Mouse (Mus musculus): ENCODE results near the gene Anp32e. TPM values are rescaled to one million over a fixed set of nuclear protein-coding genes. Genes with fewer than 3 reads are reported as not detected.

Gene Anp32e
- polyA plus RNA-seq, 1 experiment from 2014 or later: 167 TPM

DNA sequence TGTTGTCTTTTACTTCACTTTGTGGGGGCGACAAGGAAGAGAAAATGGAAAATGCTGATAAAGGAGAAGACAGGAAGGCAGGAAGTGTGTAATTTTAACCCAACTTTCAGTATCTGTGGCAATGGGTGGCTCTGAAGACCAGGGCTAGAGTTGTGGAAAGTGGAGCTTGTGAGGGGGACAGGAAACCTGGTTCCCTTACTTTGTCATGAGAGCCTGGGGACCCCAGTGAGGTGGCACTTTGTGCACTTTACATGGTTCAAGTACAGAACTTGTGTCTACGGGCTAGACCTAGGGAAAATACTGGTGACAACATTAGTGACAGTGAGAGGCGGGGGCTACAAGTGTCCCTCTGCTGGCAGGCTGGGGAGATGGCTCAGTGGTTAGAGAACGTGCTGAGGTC lies 57.9 kb downstream of the Anp32e start:
- no peak for ATAC-seq (ENCODE audit: insufficient read depth, low FRiP score)
- Histone ChIP-seq H3K9me3 (replicated peaks; ENCODE audit: control insufficient read depth, low read length) (no peaks in the 10 kb centered on the region), H3K4me1 (ENCODE audit: control insufficient read depth, insufficient read depth, low read length) (peaks cover 30% of the 10 kb centered on the region), H3K9ac (ENCODE audit: low read length) (no peak overlapping the region), H3K4me2 (ENCODE audit: low read depth, low read length) (no peak overlapping the region), H3K36me3 (ENCODE audit: control insufficient read depth, insufficient read depth, low read length) (peaks cover 7% of the 10 kb centered on the region; the same call in 1 of the 2 replicates), H3K27ac (ENCODE audit: low read length) (peak overlapping the region; percentile 97), H3K27me3 (ENCODE audit: control insufficient read depth, insufficient read depth, low read length) (no peaks in the 10 kb centered on the region), H3K4me3 (replicated peaks; ENCODE audit: low read length) (no peak overlapping the region)
- 64% methylated on average over 4 of the region's 4 CpGs for WGBS

GRCm38 (mm10) chr3:95987386-95988110 lies 58.5 kb downstream of the Anp32e start:
- Histone ChIP-seq H3K4me1 (ENCODE audit: control insufficient read depth, insufficient read depth, low read length) (peaks cover 30% of the 10 kb centered on the region), H3K4me2 (ENCODE audit: low read depth, low read length) (no peak overlapping the region), H3K27me3 (ENCODE audit: control insufficient read depth, insufficient read depth, low read length) (no peaks in the 10 kb centered on the region), H3K36me3 (ENCODE audit: control insufficient read depth, insufficient read depth, low read length) (peaks cover 7% of the 10 kb centered on the region; the same call in 1 of the 2 replicates), H3K9ac (ENCODE audit: low read length) (no peak overlapping the region), H3K27ac (ENCODE audit: low read length) (peak overlapping the region; percentile 97), H3K4me3 (replicated peaks; ENCODE audit: low read length) (no peak overlapping the region), H3K9me3 (replicated peaks; ENCODE audit: control insufficient read depth, low read length) (no peaks in the 10 kb centered on the region)
- WGBS: 75% methylated on average over 6 of the region's 6 CpGs
- ATAC-seq (ENCODE audit: insufficient read depth, low FRiP score): no peak

GRCm38 (mm10) chr3:95988138-95988537 lies 59.1 kb downstream of the Anp32e start:
- H3K4me2 ChIP-seq (ENCODE audit: low read depth, low read length): no peak overlapping the region
- peaks cover 7% of the 10 kb centered on the region; the same call in 1 of the 2 replicates for H3K36me3 ChIP-seq (ENCODE audit: control insufficient read depth, insufficient read depth, low read length)
- ATAC-seq (ENCODE audit: insufficient read depth, low FRiP score): no peak
- H3K4me3 ChIP-seq (replicated peaks; ENCODE audit: low read length): no peak overlapping the region
- no peak overlapping the region for H3K9ac ChIP-seq (ENCODE audit: low read length)
- no peaks in the 10 kb centered on the region for H3K9me3 ChIP-seq (replicated peaks; ENCODE audit: control insufficient read depth, low read length)
- 100% methylated on average over 1 of the region's 1 CpGs for whole genome bisulfite sequencing
- no peak overlapping the region for H3K27ac ChIP-seq (ENCODE audit: low read length)
- H3K4me1 ChIP-seq (ENCODE audit: control insufficient read depth, insufficient read depth, low read length): peaks cover 30% of the 10 kb centered on the region
- H3K27me3 ChIP-seq (ENCODE audit: control insufficient read depth, insufficient read depth, low read length): no peaks in the 10 kb centered on the region

GRCm38 (mm10) chr3:95988969-95989368 lies 59.9 kb downstream of the Anp32e start:
- H3K9me3 ChIP-seq (replicated peaks; ENCODE audit: control insufficient read depth, low read length): no peaks in the 10 kb centered on the region
- H3K9ac ChIP-seq (ENCODE audit: low read length): peak overlapping the region; percentile 22; the same call in 1 of the 2 replicates
- ATAC-seq (ENCODE audit: insufficient read depth, low FRiP score): no peak
- WGBS: 47% methylated on average over 10 of the region's 10 CpGs
- peak overlapping the region; percentile 47; the same call in 1 of the 2 replicates for H3K27ac ChIP-seq (ENCODE audit: low read length)
- no peak overlapping the region for H3K4me3 ChIP-seq (replicated peaks; ENCODE audit: low read length)
- H3K4me2 ChIP-seq (ENCODE audit: low read depth, low read length): no peak overlapping the region
- H3K27me3 ChIP-seq (ENCODE audit: control insufficient read depth, insufficient read depth, low read length): no peaks in the 10 kb centered on the region
- H3K36me3 ChIP-seq (ENCODE audit: control insufficient read depth, insufficient read depth, low read length): peaks cover 7% of the 10 kb centered on the region; the same call in 1 of the 2 replicates
- H3K4me1 ChIP-seq (ENCODE audit: control insufficient read depth, insufficient read depth, low read length): peaks cover 37% of the 10 kb centered on the region

DNA sequence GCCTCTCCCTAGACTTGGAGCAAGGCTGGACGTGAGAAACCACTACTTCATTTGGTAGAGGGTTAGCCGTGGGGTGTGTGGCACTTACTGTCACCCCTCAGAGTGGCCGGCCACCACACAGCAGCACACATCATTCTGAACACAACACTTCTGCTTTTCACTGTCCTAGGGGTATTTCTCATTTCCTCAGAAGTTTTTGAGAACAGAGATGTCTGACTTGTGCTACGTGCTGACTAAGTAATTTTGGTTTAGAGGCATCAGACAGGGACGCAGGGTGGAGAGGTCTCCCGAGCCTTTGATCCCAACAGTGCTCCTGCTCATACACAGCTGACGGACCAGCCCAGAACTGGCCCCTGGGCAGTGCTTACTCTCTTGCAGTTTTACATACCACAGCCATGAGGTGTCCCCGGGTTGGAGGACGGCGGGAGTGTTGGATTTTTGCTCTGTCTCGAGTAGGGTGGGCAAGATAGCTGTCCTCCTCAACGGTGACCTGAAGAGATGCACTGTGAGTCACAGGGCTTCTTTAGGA lies 61.4 kb downstream of the Anp32e start:
- peaks cover 29% of the 10 kb centered on the region for H3K4me1 ChIP-seq (ENCODE audit: control insufficient read depth, insufficient read depth, low read length)
- no peak for ATAC-seq (ENCODE audit: insufficient read depth, low FRiP score)
- peaks cover 7% of the 10 kb centered on the region; the same call in 1 of the 2 replicates for H3K36me3 ChIP-seq (ENCODE audit: control insufficient read depth, insufficient read depth, low read length)
- no peaks in the 10 kb centered on the region for H3K27me3 ChIP-seq (ENCODE audit: control insufficient read depth, insufficient read depth, low read length)
- WGBS: 72% methylated on average over 12 of the region's 12 CpGs
- no peak overlapping the region for H3K9ac ChIP-seq (ENCODE audit: low read length)
- H3K4me3 ChIP-seq (replicated peaks; ENCODE audit: low read length): no peak overlapping the region
- peak overlapping the region; percentile 31; the same call in 1 of the 2 replicates for H3K27ac ChIP-seq (ENCODE audit: low read length)
- no peak overlapping the region for H3K4me2 ChIP-seq (ENCODE audit: low read depth, low read length)
- H3K9me3 ChIP-seq (replicated peaks; ENCODE audit: control insufficient read depth, low read length): no peaks in the 10 kb centered on the region

- H3K4me1 ChIP-seq (ENCODE audit: control insufficient read depth, insufficient read depth, low read length): peaks cover 20% of the 10 kb centered on the region
- 46% methylated on average over 5 of the region's 5 CpGs for WGBS
- H3K9ac ChIP-seq (ENCODE audit: low read length): peak overlapping the region; percentile 79; the same call in 1 of the 2 replicates
- ATAC-seq (ENCODE audit: insufficient read depth, low FRiP score): no peak
- no peaks in the 10 kb centered on the region for H3K27me3 ChIP-seq (ENCODE audit: control insufficient read depth, insufficient read depth, low read length)
- H3K27ac ChIP-seq (ENCODE audit: low read length): peak overlapping the region; percentile 96
- peak overlapping the region; percentile 74 for H3K4me3 ChIP-seq (replicated peaks; ENCODE audit: low read length)
- H3K4me2 ChIP-seq (ENCODE audit: low read depth, low read length): peak overlapping the region; percentile 76
- H3K9me3 ChIP-seq (replicated peaks; ENCODE audit: control insufficient read depth, low read length): no peaks in the 10 kb centered on the region
- peaks cover 7% of the 10 kb centered on the region; the same call in 1 of the 2 replicates for H3K36me3 ChIP-seq (ENCODE audit: control insufficient read depth, insufficient read depth, low read length)
These were observed 64.1 kb downstream of the Anp32e start for GRCm38 (mm10) chr3:95992990-95993603.

- WGBS: 28% methylated on average over 4 of the region's 4 CpGs
- H3K27me3 ChIP-seq (ENCODE audit: control insufficient read depth, insufficient read depth, low read length): no peaks in the 10 kb centered on the region
- H3K9me3 ChIP-seq (replicated peaks; ENCODE audit: control insufficient read depth, low read length): no peaks in the 10 kb centered on the region
- H3K9ac ChIP-seq (ENCODE audit: low read length): peak overlapping the region; percentile 79
- H3K27ac ChIP-seq (ENCODE audit: low read length): peak overlapping the region; percentile 96
- H3K36me3 ChIP-seq (ENCODE audit: control insufficient read depth, insufficient read depth, low read length): peaks cover 7% of the 10 kb centered on the region; the same call in 1 of the 2 replicates
- H3K4me2 ChIP-seq (ENCODE audit: low read depth, low read length): peak overlapping the region; percentile 76
- H3K4me1 ChIP-seq (ENCODE audit: control insufficient read depth, insufficient read depth, low read length): peaks cover 20% of the 10 kb centered on the region
- no peak for ATAC-seq (ENCODE audit: insufficient read depth, low FRiP score)
- H3K4me3 ChIP-seq (replicated peaks; ENCODE audit: low read length): peak overlapping the region; percentile 74
These were observed 64.8 kb downstream of the Anp32e start for GRCm38 (mm10) chr3:95993881-95994280.

- Histone ChIP-seq H3K27ac (ENCODE audit: low read length) (peak overlapping the region; percentile 96), H3K36me3 (ENCODE audit: control insufficient read depth, insufficient read depth, low read length) (peaks cover 7% of the 10 kb centered on the region; the same call in 1 of the 2 replicates), H3K4me2 (ENCODE audit: low read depth, low read length) (peak overlapping the region; percentile 76), H3K4me3 (replicated peaks; ENCODE audit: low read length) (peak overlapping the region; percentile 74), H3K4me1 (ENCODE audit: control insufficient read depth, insufficient read depth, low read length) (peaks cover 18% of the 10 kb centered on the region), H3K27me3 (ENCODE audit: control insufficient read depth, insufficient read depth, low read length) (no peaks in the 10 kb centered on the region), H3K9me3 (replicated peaks; ENCODE audit: control insufficient read depth, low read length) (no peaks in the 10 kb centered on the region), H3K9ac (ENCODE audit: low read length) (peak overlapping the region; percentile 79)
- WGBS: 25% methylated on average over 6 of the region's 6 CpGs
- no peak for ATAC-seq (ENCODE audit: insufficient read depth, low FRiP score)
These were observed 65.4 kb downstream of the Anp32e start for GRCm38 (mm10) chr3:95994381-95994846.

Measured in stomach, embryonic 16.5 days (tissue).